ENCODE assay signal across 25 mouse cellular contexts in the genomic region with DNA sequence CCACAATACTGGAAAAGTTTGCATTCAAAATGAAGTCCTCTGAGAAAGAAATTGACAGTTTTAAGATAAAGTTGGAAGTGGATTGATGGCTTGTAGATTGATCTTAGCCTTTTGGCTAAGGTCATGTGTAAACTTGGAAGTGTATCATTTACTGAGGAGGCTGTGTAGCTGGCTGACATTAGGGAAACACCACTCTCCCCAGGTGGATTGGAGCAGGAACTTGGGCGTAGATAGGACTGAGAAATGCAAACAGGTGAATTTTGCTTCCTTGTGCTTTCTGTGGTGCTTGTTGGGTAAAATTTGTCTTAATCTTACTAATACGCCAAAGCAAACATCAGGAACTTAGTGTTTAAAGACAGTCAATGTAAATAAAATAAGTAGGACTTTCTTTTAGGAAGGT. TPM values are rescaled to one million over a fixed set of nuclear protein-coding genes. Genes with fewer than 3 reads are reported as not detected.
"Had no signal": no experiment of that assay in that cellular context is flagged by ENCODE, and none has a peak within 500 bp of the region (broad histone marks: within the 10 kb centered on the region; RNA-seq: fewer than 3 reads in every experiment).

No protein-coding gene starts in this region.

- H3K4me1 ChIP-seq: limb, embryonic 10.5 days; limb, embryonic 13.5 days had no signal

- DNase-seq: kidney, adult 18-20 months; kidney, postnatal 10 days; kidney, postnatal 36 days; liver; lung, adult 18-20 months; lung, postnatal 14 days; retina, postnatal 1 day; right cerebral cortex, postnatal 25 days; thymus, adult 2 months; thymus, postnatal 14 days; thymus, postnatal 4 days had no signal

- H3K4me2 ChIP-seq: kidney, embryonic 15.5 days; limb, embryonic 13.5 days; liver, embryonic 12.5 days; liver, embryonic 15.5 days; lung, embryonic 15.5 days; midbrain, embryonic 12.5 days; midbrain, embryonic 15.5 days; neural tube, embryonic 12.5 days; neural tube, embryonic 15.5 days had no signal

- H3K9me3 ChIP-seq: kidney, embryonic 15.5 days; limb, embryonic 10.5 days; limb, embryonic 13.5 days; lung, embryonic 15.5 days; midbrain, embryonic 12.5 days; midbrain, embryonic 15.5 days; neural tube, embryonic 12.5 days; neural tube, embryonic 15.5 days had no signal

- H3K9ac ChIP-seq: kidney, embryonic 15.5 days; limb, embryonic 13.5 days; liver, embryonic 12.5 days; liver, embryonic 15.5 days; lung, embryonic 15.5 days; midbrain, embryonic 12.5 days; midbrain, embryonic 15.5 days; neural tube, embryonic 12.5 days; neural tube, embryonic 15.5 days had no signal

- H3K4me3 ChIP-seq: kidney, embryonic 15.5 days; limb, embryonic 10.5 days; limb, embryonic 13.5 days; liver, embryonic 12.5 days; liver, embryonic 15.5 days; lung, embryonic 15.5 days; midbrain, embryonic 12.5 days; midbrain, embryonic 15.5 days; neural tube, embryonic 12.5 days; neural tube, embryonic 15.5 days had no signal

- ATAC-seq: hindbrain, postnatal 0 days; inflammation-experienced regulatory T-cells, adult 6 months; liver, embryonic 12.5 days; midbrain, embryonic 15.5 days had no signal

- H3K27me3 ChIP-seq: kidney, embryonic 15.5 days; limb, embryonic 13.5 days; liver, embryonic 12.5 days; liver, embryonic 15.5 days; lung, embryonic 15.5 days; midbrain, embryonic 12.5 days; midbrain, embryonic 15.5 days; neural tube, embryonic 12.5 days; neural tube, embryonic 15.5 days had no signal

- H3K27ac ChIP-seq: hindbrain, postnatal 0 days; kidney, embryonic 15.5 days; limb, embryonic 10.5 days; limb, embryonic 13.5 days; liver, embryonic 12.5 days; liver, embryonic 15.5 days; lung, embryonic 15.5 days; macrophage; midbrain, embryonic 12.5 days; midbrain, embryonic 15.5 days; neural tube, embryonic 12.5 days; neural tube, embryonic 15.5 days had no signal

RNA-seq across cellular contexts. Expression of gene Mgat3, which starts 33.2 kb away (rescaled TPM):
- total RNA-seq: megakaryocyte, adult 5-6 weeks had no signal
- polyA plus RNA-seq: inflammation-experienced regulatory T-cells, adult 6 months had no signal
